Mouse (Mus musculus) Patski (cell line): ENCODE measurements around the gene Csf3r. TPM values are rescaled to one million over a fixed set of nuclear protein-coding genes. Genes with fewer than 3 reads are reported as not detected.

Source experiments
- ATAC-seq: fragments of 100-300 bp; one replicate; pipeline ENCODE4 v1.8.0; 2021
- CTCF ChIA-PET: fragments of 350-600 bp; sonication (Branson Sonifier 250); formaldehyde crosslinking; loops from one replicate; lab custom pipeline; 2022; ENCODE audit warnings: inconsistent platforms; lab: Charles Lee
- POLR2A ChIA-PET: fragments of 350-600 bp; sonication (Branson Sonifier 250); formaldehyde crosslinking; loops from one replicate; lab custom pipeline; 2022; ENCODE audit warnings: antibody characterized with exemption, inconsistent platforms; lab: Charles Lee
- DNase-seq: peaks from one replicate; pipeline ENCODE4 v3.0.0-alpha.2; 2011; ENCODE audit warnings: low read depth, low spot score
- H3K27me3 ChIP-seq: fragments of 371-371 bp; one replicate; pipeline ENCODE4 v1.5.1; 2021
- CTCF ChIP-seq: fragments of 100-300 bp; IDR thresholded peaks from one replicate; pipeline ENCODE4 v1.5.1; 2021
- in situ Hi-C: fragments of 300-500 bp; cut with MboI; formaldehyde crosslinking; loops from 3 replicates; pipeline ENCODE4 v1.11.1; 2018; ENCODE audit warnings: low pct_unique_long_range_greater_than_20kb, mixed read lengths
- polyA plus RNA-seq: library from polyadenylated mRNA; unstranded; gene quantifications from one replicate; pipeline ENCODE4 v1.2.3, GENCODE M21; 2021

The Csf3r gene
- polyA plus RNA-seq, 1 experiment from 2014 or later, result not detected

DNA sequence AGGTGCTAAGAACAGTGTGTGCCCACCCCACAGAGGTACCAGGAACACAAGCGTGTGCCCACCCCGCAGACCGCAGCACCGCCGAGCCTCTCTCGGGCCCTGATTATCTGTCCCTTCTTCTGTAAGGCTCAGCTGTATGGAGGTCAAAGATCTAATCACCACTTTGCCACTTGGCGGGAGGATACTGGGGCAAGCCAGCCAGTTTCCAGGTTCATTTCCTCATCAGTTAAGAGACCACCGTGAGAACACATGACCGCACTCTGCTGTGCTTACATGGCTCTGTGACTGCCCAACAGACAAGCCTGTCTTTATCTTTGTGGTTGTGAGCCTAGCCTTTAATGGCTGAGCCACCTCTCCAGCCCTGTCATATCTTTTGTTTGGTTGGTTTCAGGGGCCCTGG, 58.7 kb downstream of the Csf3r start:
- ChIA-PET POLR2A (no interaction called here), CTCF (no interaction called here)
- ATAC-seq (no peak), DNase-seq (no peak)
- no peak for TF ChIP-seq CTCF
- H3K27me3 ChIP-seq, result no peaks in the 10 kb centered on the region
- in situ Hi-C loops, result no loop called here

- POLR2A ChIA-PET, result interaction anchor here (0.6 kb wide), 1 partner anchor 177 kb away, joined by 3 read pairs; no protein-coding TSS in a partner anchor
- ATAC-seq (no peak), DNase-seq (no peak)
- in situ Hi-C loops, result no loop called here
- CTCF ChIA-PET, result interaction anchor here (1.5 to 3.3 kb wide), 2 partner anchors 27 to 30 kb away, joined by 3 to 27 read pairs; no protein-coding TSS in a partner anchor
- TF ChIP-seq CTCF, result no peak
- H3K27me3 ChIP-seq, result no peaks in the 10 kb centered on the region
These were observed 60.0 kb downstream of the Csf3r start for GRCm38 (mm10) chr4:126084382-126084781.

DNA sequence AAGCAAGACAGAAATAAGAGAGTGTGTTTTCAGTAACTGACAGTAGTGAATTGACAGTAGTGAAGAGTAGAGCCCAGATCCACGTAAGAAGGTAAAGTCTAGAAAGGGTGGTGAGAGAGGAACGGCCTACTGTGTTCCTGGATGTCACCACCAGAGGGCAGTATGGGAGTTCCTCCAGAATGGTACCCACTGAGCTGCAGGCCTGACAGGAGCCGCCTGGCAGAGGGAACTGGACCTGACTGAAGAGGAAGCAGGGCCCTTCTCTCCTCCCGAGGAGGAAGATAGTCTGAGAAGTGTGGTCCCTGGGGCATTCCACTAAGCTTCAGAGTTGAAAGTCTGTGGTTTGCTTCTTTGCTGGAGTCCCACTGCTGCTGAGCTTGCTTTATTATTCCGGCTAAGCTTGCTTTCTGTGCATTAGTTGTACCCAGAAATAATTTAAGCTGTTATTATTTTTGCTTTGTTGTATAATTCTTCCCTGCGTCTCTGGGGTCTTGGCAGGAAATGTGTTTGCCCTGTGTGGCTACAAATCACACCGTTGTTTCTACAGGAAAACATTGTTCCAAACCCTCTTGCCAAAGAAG, 61.7 kb downstream of the Csf3r start:
- H3K27me3 ChIP-seq, result no peaks in the 10 kb centered on the region
- in situ Hi-C loops, result loop anchor here (5.0 kb wide), 1 partner anchor 71 kb away; no protein-coding TSS in a partner anchor
- ChIA-PET CTCF (interaction anchor here (0.7 to 3.3 kb wide), 17 partner anchors 10 to 142 kb away, joined by 3 to 27 read pairs (median 3); partner anchors contain the start of gene Lsm10), POLR2A (interaction anchor here (0.8 to 1.2 kb wide), 2 partner anchors 27 to 30 kb away, joined by 3 to 4 read pairs; no protein-coding TSS in a partner anchor)
- ATAC-seq (peak; percentile 74), DNase-seq (peak; percentile 38)
- TF ChIP-seq CTCF, result peak; percentile 86

GRCm38 (mm10) chr4:126090101-126090847, 65.9 kb downstream of the Csf3r start:
- DNase-seq (no peak), ATAC-seq (no peak)
- CTCF ChIA-PET, result no interaction called here
- POLR2A ChIA-PET, result no interaction called here
- TF ChIP-seq CTCF, result no peak
- in situ Hi-C loops, result no loop called here
- no peaks in the 10 kb centered on the region for H3K27me3 ChIP-seq

DNA sequence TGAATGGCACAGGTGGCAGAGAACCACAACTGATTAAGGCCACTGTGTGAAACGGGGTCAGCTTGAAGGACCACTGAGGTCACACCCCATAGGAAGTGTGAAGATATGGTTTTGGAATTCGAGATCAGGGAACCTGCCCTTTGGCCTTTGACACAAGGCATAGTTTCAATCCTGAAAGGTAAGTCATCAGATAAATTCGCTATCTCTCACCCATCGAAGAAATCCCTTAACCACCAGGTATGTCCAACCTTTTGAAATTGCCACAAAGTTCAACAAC, 66.4 kb downstream of the Csf3r start:
- no peaks in the 10 kb centered on the region for H3K27me3 ChIP-seq
- CTCF ChIA-PET, result no interaction called here
- ATAC-seq (no peak), DNase-seq (no peak)
- TF ChIP-seq CTCF, result no peak
- in situ Hi-C loops, result no loop called here
- POLR2A ChIA-PET, result no interaction called here

DNA sequence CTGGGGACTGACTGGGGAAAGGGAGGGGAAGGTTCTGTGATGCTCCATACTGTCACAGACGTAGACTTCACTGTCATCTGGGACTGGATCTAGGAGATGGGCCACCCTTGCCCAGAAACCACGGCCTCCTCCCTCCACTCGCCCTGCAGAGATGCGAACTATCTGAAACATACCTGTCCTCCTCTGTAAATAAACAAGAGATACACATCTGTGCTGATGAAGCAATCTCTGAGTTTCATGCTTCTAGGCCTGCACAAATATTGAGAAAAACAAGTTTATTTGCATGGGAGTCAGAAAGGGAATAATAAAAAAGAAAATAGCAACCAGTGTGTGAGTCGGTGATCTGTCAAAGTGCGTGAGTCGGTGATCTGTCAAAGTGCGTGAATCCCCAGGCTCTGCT, 67.5 kb downstream of the Csf3r start:
- POLR2A ChIA-PET, result no interaction called here
- no peaks in the 10 kb centered on the region for H3K27me3 ChIP-seq
- ATAC-seq (no peak), DNase-seq (no peak)
- CTCF ChIA-PET, result no interaction called here
- no peak for TF ChIP-seq CTCF
- in situ Hi-C loops, result no loop called here

Other genes with a start within 250 kb of the Csf3r start
- gene Mrps15, start 22.4 kb downstream of the Csf3r start, polyA plus RNA-seq, result 56.7 TPM
- gene Oscp1, start 34.0 kb downstream of the Csf3r start, polyA plus RNA-seq, result 13.5 TPM
- 30.7 TPM for gene Lsm10, start 72.1 kb downstream of the Csf3r start, polyA plus RNA-seq
- 11.8 TPM for gene Stk40, start 79.4 kb downstream of the Csf3r start, polyA plus RNA-seq
- 62.2 TPM for gene Eva1b, start 123.2 kb downstream of the Csf3r start, polyA plus RNA-seq
- gene Sh3d21, start 138.9 kb downstream of the Csf3r start, polyA plus RNA-seq, result 0.54 TPM
- 141 TPM for gene Thrap3, start 178.2 kb downstream of the Csf3r start, polyA plus RNA-seq
- 94.1 TPM for gene Map7d1, start 231.8 kb downstream of the Csf3r start, polyA plus RNA-seq
- gene Trappc3, start 237.8 kb downstream of the Csf3r start, polyA plus RNA-seq, result 71.6 TPM